11 mouse cellular contexts compared by ENCODE assay signal in the genomic region with DNA sequence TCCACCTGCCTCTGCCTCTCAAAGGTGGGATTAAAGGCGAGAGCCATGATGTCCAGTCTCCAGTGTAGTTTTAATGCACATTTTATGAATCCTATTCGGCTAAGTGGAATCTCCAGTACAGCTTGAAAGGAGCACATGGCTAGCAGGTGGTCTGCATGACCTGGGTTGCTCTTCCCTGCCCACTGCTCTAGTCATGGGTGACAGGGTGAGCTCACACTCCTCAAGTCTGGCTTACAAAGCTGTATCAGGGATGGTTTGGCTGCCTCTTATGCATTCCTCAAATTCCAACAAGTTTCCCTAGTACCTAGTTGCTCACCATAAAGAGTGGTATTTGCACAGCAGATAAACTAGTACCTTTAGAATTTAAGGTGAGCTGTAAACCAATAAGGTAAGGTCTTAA.
"Had no signal": no experiment of that assay in that cellular context is flagged by ENCODE, and none has a peak within 500 bp of the region (broad histone marks: within the 10 kb centered on the region; RNA-seq: fewer than 3 reads in every experiment).

No protein-coding gene starts in this region.

- H3K27me3 ChIP-seq: limb, embryonic 15.5 days; liver, embryonic 12.5 days; midbrain, embryonic 13.5 days; stomach, embryonic 15.5 days had no signal

- H3K9ac ChIP-seq: limb, embryonic 15.5 days; liver, embryonic 12.5 days; midbrain, embryonic 13.5 days; stomach, embryonic 15.5 days had no signal

- H3K4me1 ChIP-seq: midbrain, embryonic 13.5 days; stomach, embryonic 15.5 days had no signal

- H3K27ac ChIP-seq: limb, embryonic 15.5 days; liver, embryonic 12.5 days; midbrain, embryonic 13.5 days; stomach, embryonic 15.5 days had no signal

- H3K9me3 ChIP-seq: limb, embryonic 15.5 days; liver, embryonic 12.5 days; midbrain, embryonic 13.5 days; stomach, embryonic 15.5 days had no signal

- H3K4me2 ChIP-seq: limb, embryonic 15.5 days; liver, embryonic 12.5 days; midbrain, embryonic 13.5 days; stomach, embryonic 15.5 days had no signal

- H3K4me3 ChIP-seq: limb, embryonic 15.5 days; liver, embryonic 12.5 days; midbrain, embryonic 13.5 days; stomach, embryonic 15.5 days had no signal

- ATAC-seq: liver, embryonic 12.5 days; midbrain, embryonic 13.5 days had no signal

- DNase-seq: kidney, adult 18-20 months; kidney, postnatal 14 days; left cerebral cortex, postnatal 4 days; lung, postnatal 14 days; right cerebral cortex, postnatal 14 days; thymus, adult 2 months; thymus, postnatal 25 days had no signal
